Mouse (Mus musculus) spleen, adult 18-20 months (tissue): ENCODE results near the gene Krt25.

Source experiments
- DNase-seq, 2 experiments: peaks; one replicate each; pipeline ENCODE4 v3.0.0; 2022; ENCODE audit warnings: mixed read lengths in 2 of 2

Krt25 gene

GRCm38 (mm10) chr11:99275624-99276023 lies 47.1 kb downstream of the Krt25 start:
- no peak for DNase-seq

GRCm38 (mm10) chr11:99272721-99273120 lies 50.0 kb downstream of the Krt25 start:
- no peak for DNase-seq

- no peak for DNase-seq
Observed at GRCm38 (mm10) chr11:99269192-99269591, 53.6 kb downstream of the Krt25 start.

- DNase-seq = no peak
Observed at GRCm38 (mm10) chr11:99265796-99266195, 57.0 kb downstream of the Krt25 start.
